Comparison of ENCODE assay signal across 8 mouse cellular contexts in the genomic region with DNA sequence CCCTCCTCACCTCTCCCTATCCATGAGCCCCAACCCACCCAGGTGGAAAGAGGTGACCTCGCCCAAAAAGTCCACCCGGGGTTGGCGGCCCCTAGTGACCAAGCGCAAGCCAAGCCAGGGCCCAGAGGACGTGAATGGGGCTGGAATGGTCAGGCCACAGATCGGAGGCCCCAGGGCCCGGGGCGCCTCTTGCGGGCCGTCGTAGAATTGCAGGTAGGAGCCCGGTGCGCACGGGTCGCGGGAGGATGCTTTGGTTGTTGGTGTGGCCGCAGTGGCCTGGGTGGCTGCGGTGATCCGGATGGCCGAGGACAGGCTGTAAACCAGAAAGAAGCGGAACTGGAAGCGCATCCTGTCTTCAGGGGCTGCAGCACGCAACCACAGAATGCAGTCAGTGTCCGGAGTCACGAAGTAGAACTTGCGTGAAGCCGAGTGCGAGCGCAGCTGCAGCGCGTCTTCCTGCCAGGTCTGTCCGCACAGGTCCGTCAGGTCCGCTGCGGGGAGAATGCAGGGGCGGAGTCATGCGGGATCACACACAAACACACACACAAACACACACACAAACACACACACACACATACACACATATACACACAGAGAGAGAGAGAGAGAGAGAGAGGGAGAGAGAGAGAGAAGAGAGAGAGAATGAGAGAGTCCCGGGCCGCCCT. TPM values are rescaled to one million over a fixed set of nuclear protein-coding genes. Genes with fewer than 3 reads are reported as not detected.
A peak's percentile ranks its signal among the peaks of the same experiment; 100 is the strongest.
DNase-seq lines count a peak whose midpoint lies in the region; ATAC-seq lines count a peak whose summit lies in the region.

No protein-coding gene starts in this region.

- H3K9me3 ChIP-seq in hindbrain, embryonic 14.5 days (ENCODE audit: control insufficient read depth, low read length) = no peaks in the 10 kb centered on the region
- no peaks in the 10 kb centered on the region for H3K9me3 ChIP-seq in limb, embryonic 10.5 days (replicated peaks)

- peak overlapping the region; percentile 27 for H3K4me3 ChIP-seq in hindbrain, embryonic 14.5 days (replicated peaks; ENCODE audit: low read length)
- peak overlapping the region; percentile 51 for H3K4me3 ChIP-seq in limb, embryonic 10.5 days

- peaks cover 5% of the 10 kb centered on the region; the same call in 1 of the 2 replicates for H3K4me1 ChIP-seq in hindbrain, embryonic 14.5 days (replicated peaks; ENCODE audit: control insufficient read depth, insufficient read depth, low read length)
- peaks cover 10% of the 10 kb centered on the region for H3K4me1 ChIP-seq in limb, embryonic 10.5 days

- no peak for ATAC-seq in hindbrain, embryonic 14.5 days (ENCODE audit: low FRiP score)
- peak; percentile 86 for ATAC-seq in megakaryocyte-erythroid progenitor cell, adult 5-6 weeks (replicated peaks; ENCODE audit: low FRiP score, low TSS enrichment, poor library complexity, severe bottlenecking)

- no peaks in the 10 kb centered on the region for H3K36me3 ChIP-seq in hindbrain, embryonic 14.5 days (replicated peaks; ENCODE audit: control insufficient read depth, insufficient read depth)
- no peaks in the 10 kb centered on the region for H3K36me3 ChIP-seq in limb, embryonic 10.5 days

- H3K9ac ChIP-seq in hindbrain, embryonic 14.5 days = peak overlapping the region; percentile 34; the same call in 1 of the 2 replicates

- peak overlapping the region; percentile 60 for H3K4me2 ChIP-seq in hindbrain, embryonic 14.5 days (replicated peaks)

- H3K27ac ChIP-seq in hindbrain, embryonic 14.5 days = no peak overlapping the region
- H3K27ac ChIP-seq in limb, embryonic 10.5 days = no peak overlapping the region

- H3K27me3 ChIP-seq in hindbrain, embryonic 14.5 days (ENCODE audit: control insufficient read depth, insufficient read depth, low read length) = peaks cover 18% of the 10 kb centered on the region
- H3K27me3 ChIP-seq in limb, embryonic 10.5 days (ENCODE audit: low read depth, poor library complexity, severe bottlenecking) = peaks cover 31% of the 10 kb centered on the region

- DNase-seq in adrenal gland, postnatal 10 days = peak; percentile 80
- DNase-seq in cerebellum, postnatal 4 days (ENCODE audit: low spot score in 2 of 2) = peak; percentile 41 to 61
- DNase-seq in gastrocnemius, postnatal 10 days = peak; percentile 66
- peak; percentile 52 for DNase-seq in hindbrain, embryonic 14.5 days (ENCODE audit: low spot score)
- peak; percentile 84 for DNase-seq in limb, embryonic 10.5 days (ENCODE audit: low spot score)
- DNase-seq in right cerebral cortex, postnatal 25 days = peak; percentile 26
- no peak for DNase-seq in c-Kit-positive CD71-positive TER-119-positive erythroid progenitor cells, embryonic 14.5 days (ENCODE audit: low spot score)

- 4% methylated on average over 39 of the region's 39 CpGs for WGBS in hindbrain, embryonic 14.5 days
- 5% methylated on average over 39 of the region's 39 CpGs for WGBS in limb, embryonic 10.5 days

RNA-seq across cellular contexts. Expression of gene Ldlrad2, which starts 3.9 kb away (rescaled TPM):
- not detected for total RNA-seq in adrenal gland, postnatal 10 days (2021)
- total RNA-seq in gastrocnemius, postnatal 10 days (2021) = not detected
- polyA plus RNA-seq in hindbrain, embryonic 14.5 days (2014; fragmentation: Nextera tagmentation; extraction: Ambion mirVana) = 0.57 TPM in 1 of 2 replicates, not detected in the other
- not detected in 2 replicates for polyA plus RNA-seq in limb, embryonic 10.5 days (2016; fragmentation: Nextera tagmentation; extraction: Ambion mirVana)
- total RNA-seq in megakaryocyte-erythroid progenitor cell, adult 5-6 weeks (2014; fragmentation: Nextera tagmentation) = not detected in 2 replicates
- total RNA-seq in megakaryocyte-erythroid progenitor cell, adult 5-6 weeks (2017) = not detected in 2 replicates

RNA-seq across cellular contexts. Expression of gene Usp48, which starts 15.2 kb away (rescaled TPM):
- total RNA-seq in adrenal gland, postnatal 10 days (2021) = 100 to 1,000 TPM in 1 of 2 experiments, 10 to 100 TPM in 1; 76.5 to 113 TPM
- 10 to 100 TPM; 26.4 to 44.1 TPM for total RNA-seq in gastrocnemius, postnatal 10 days (2021)
- 65.3 and 70.9 TPM in 2 replicates for polyA plus RNA-seq in hindbrain, embryonic 14.5 days (2014; fragmentation: Nextera tagmentation; extraction: Ambion mirVana)
- polyA plus RNA-seq in limb, embryonic 10.5 days (2016; fragmentation: Nextera tagmentation; extraction: Ambion mirVana) = 76.0 and 80.2 TPM in 2 replicates
- total RNA-seq in megakaryocyte-erythroid progenitor cell, adult 5-6 weeks (2014; fragmentation: Nextera tagmentation) = 172 and 208 TPM in 2 replicates
- 185 and 213 TPM in 2 replicates for total RNA-seq in megakaryocyte-erythroid progenitor cell, adult 5-6 weeks (2017)
